Comparison of ENCODE assay signal across 18 mouse cellular contexts in genomic region chrX:109845094-109845648, GRCm38 (mm10).
"Had no signal": no experiment of that assay in that cellular context is flagged by ENCODE, and none has a peak within 500 bp of the region (broad histone marks: within the 10 kb centered on the region; RNA-seq: fewer than 3 reads in every experiment).

No protein-coding gene starts in this region.

- H3K4me2 ChIP-seq: limb, embryonic 13.5 days; liver, embryonic 12.5 days; liver, embryonic 15.5 days; midbrain, embryonic 11.5 days had no signal

- H3K27me3 ChIP-seq: limb, embryonic 13.5 days; liver, embryonic 12.5 days; liver, embryonic 15.5 days had no signal

- H3K4me3 ChIP-seq: layer of hippocampus, adult 2 months; limb, embryonic 10.5 days; limb, embryonic 13.5 days; liver, embryonic 12.5 days; liver, embryonic 15.5 days had no signal

- H3K4me1 ChIP-seq: limb, embryonic 10.5 days; limb, embryonic 13.5 days; liver, embryonic 12.5 days; liver, embryonic 15.5 days had no signal

- H3K9me3 ChIP-seq: limb, embryonic 10.5 days; limb, embryonic 13.5 days; liver, embryonic 12.5 days; liver, embryonic 15.5 days had no signal

- H3K27ac ChIP-seq: kidney, postnatal 0 days; layer of hippocampus, adult 2 months; limb, embryonic 10.5 days; limb, embryonic 13.5 days; liver, embryonic 12.5 days; liver, embryonic 15.5 days had no signal

- ATAC-seq: liver, embryonic 12.5 days had no signal

- H3K9ac ChIP-seq: limb, embryonic 13.5 days; liver, embryonic 12.5 days; liver, embryonic 15.5 days had no signal

- H3K36me3 ChIP-seq: limb, embryonic 10.5 days; limb, embryonic 13.5 days; liver, embryonic 12.5 days; liver, embryonic 15.5 days had no signal

- DNase-seq: kidney, postnatal 25 days; layer of hippocampus, adult 9-11 months; liver; lung, adult 18-20 months; lung, postnatal 14 days; lung, postnatal 4 days; midbrain, embryonic 14.5 days; right cerebral cortex, postnatal 25 days; spleen, adult 18-20 months; thymus, adult 18-20 months; thymus, postnatal 36 days had no signal
